Mouse (Mus musculus) ES-E14 (cell line): ENCODE measurements around the gene Dlg2. TPM values are rescaled to one million over a fixed set of nuclear protein-coding genes. Genes with fewer than 3 reads are reported as not detected.

Source experiments
- DNase-seq: peaks from one replicate; pipeline ENCODE4 v3.0.0-alpha.2; 2013; ENCODE audit warnings: low read depth, low spot score
- H3K27ac ChIP-seq: 2 replicates; pipeline ENCODE4 v1.5.1; 2012; ENCODE audit warnings: low read depth, mild to moderate bottlenecking, low read length, moderate library complexity, mixed read lengths; ENCODE audit not compliant: poor library complexity, insufficient read depth, severe bottlenecking
- H3K36me3 ChIP-seq: 2 replicates; pipeline ENCODE4 v1.6.1; 2012; ENCODE audit warnings: mild to moderate bottlenecking, low read length, moderate library complexity, mixed read lengths; ENCODE audit not compliant: control insufficient read depth, poor library complexity, insufficient read depth, severe bottlenecking
- H3K4me1 ChIP-seq, 2 experiments: fragments of 150-350 bp in 1 of 2; sonication (generic) in 1 of 2; 2 replicates each; pipeline ENCODE4 v1.6.1; 2012; ENCODE audit warnings: low read length in 2 of 2, mild to moderate bottlenecking in 1 of 2, mixed read lengths in 1 of 2; ENCODE audit not compliant: control insufficient read depth in 2 of 2, insufficient read depth in 2 of 2, poor library complexity in 1 of 2
- H3K4me3 ChIP-seq, 2 experiments: fragments of 150-350 bp in 1 of 2; sonication (generic) in 1 of 2; 2 replicates each; pipeline ENCODE4 v1.5.1; 2012; ENCODE audit warnings: low read length in 2 of 2, low read depth in 1 of 2, mild to moderate bottlenecking in 1 of 2, mixed read lengths in 1 of 2; ENCODE audit not compliant: insufficient read depth in 1 of 2, poor library complexity in 1 of 2, severe bottlenecking in 1 of 2
- H3K9ac ChIP-seq: 2 replicates; pipeline ENCODE4 v1.6.1; 2012; ENCODE audit warnings: low read depth, mild to moderate bottlenecking, low read length, mixed read lengths; ENCODE audit not compliant: poor library complexity, insufficient read depth, severe bottlenecking
- H3K9me3 ChIP-seq: fragments of 150-350 bp; sonication (generic); 2 replicates; pipeline ENCODE4 v1.6.1; 2012; ENCODE audit warnings: low read depth, mild to moderate bottlenecking, low read length; ENCODE audit not compliant: control insufficient read depth, insufficient read depth
- CHD2 ChIP-seq: IDR thresholded peaks from 2 replicates; pipeline ENCODE4 v1.6.1; 2014; ENCODE audit warnings: mild to moderate bottlenecking, low read depth, low read length, inconsistent platforms
- HCFC1 ChIP-seq: IDR thresholded peaks from 2 replicates; pipeline ENCODE4 v1.6.1; 2012; ENCODE audit warnings: low read length, inconsistent platforms, borderline replicate concordance; ENCODE audit not compliant: insufficient read depth
- MAFK ChIP-seq: IDR thresholded peaks from 2 replicates; pipeline ENCODE4 v1.6.1; 2014; ENCODE audit warnings: mild to moderate bottlenecking, low read depth, low read length, inconsistent platforms; ENCODE audit not compliant: insufficient read depth
- ZC3H11A ChIP-seq: IDR thresholded peaks from 2 replicates; pipeline ENCODE4 v1.6.1; 2012; ENCODE audit warnings: low read depth, mild to moderate bottlenecking, inconsistent platforms, low read length, borderline replicate concordance
- ZNF384 ChIP-seq: IDR thresholded peaks from 2 replicates; pipeline ENCODE4 v1.6.1; 2012; ENCODE audit warnings: low read depth, low read length, inconsistent platforms
- in situ Hi-C, 2 experiments: fragments of 600-800 bp; cut with MboI; formaldehyde crosslinking; loops; one replicate each; pipeline ENCODE4 v1.15.1; 2025; ENCODE audit warnings: low sequenced_read_pairs in 2 of 2, inconsistent platforms in 1 of 2; ENCODE audit not compliant: unreplicated experiment in 2 of 2
- total RNA-seq: library from RNA; depleted of rRNA; stranded (reverse); fragments of 300-350 nt; gene quantifications from 2 replicates; pipeline ENCODE4 v1.2.3, GENCODE M21; 2012

Dlg2 gene
- total RNA-seq, 1 experiment = 0.13 TPM

DNA sequence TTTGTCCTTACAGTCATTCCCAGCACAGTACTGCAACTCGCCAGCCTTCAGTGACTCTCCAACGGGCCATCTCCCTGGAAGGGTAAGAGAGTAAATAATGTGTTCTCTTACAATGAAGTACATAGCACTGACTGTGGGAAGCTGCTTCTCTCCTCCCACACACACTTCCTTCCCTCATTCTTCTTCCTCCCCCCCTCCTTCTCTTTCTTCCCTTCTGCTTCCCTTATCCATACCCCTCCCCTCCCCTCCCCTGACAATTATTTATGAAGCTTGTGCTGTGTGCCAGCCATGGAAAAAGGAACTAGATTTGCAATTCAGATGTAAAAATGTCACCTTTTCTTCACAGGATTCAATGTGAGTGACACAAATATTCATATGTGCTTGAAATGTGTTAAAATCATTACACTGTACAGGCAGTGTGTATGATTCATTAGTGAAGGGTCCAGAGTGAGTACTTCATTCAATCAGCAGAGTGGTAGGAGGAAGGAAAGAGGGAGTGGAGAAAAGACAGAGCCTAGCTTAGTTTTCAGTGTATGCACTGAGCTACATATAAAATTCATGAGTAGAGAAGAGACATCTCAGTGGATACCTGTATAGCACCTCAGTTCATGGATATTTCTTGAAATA lies 1564.4 kb downstream of the Dlg2 start:
- H3K4me3 ChIP-seq = no peak overlapping the region
- TF ChIP-seq HCFC1 (no peak), CHD2 (no peak), MAFK (no peak), ZC3H11A (no peak)
- no peaks in the 10 kb centered on the region for H3K9me3 ChIP-seq
- no peak overlapping the region for H3K27ac ChIP-seq
- no peaks in the 10 kb centered on the region for H3K4me1 ChIP-seq
- no peaks in the 10 kb centered on the region for H3K36me3 ChIP-seq
- in situ Hi-C loops = loop anchor here in 1 of 2 experiments (25.0 kb wide), 1 partner anchor 579 kb away; no protein-coding TSS in a partner anchor
- DNase-seq = no peak
- no peak overlapping the region for H3K9ac ChIP-seq

DNA sequence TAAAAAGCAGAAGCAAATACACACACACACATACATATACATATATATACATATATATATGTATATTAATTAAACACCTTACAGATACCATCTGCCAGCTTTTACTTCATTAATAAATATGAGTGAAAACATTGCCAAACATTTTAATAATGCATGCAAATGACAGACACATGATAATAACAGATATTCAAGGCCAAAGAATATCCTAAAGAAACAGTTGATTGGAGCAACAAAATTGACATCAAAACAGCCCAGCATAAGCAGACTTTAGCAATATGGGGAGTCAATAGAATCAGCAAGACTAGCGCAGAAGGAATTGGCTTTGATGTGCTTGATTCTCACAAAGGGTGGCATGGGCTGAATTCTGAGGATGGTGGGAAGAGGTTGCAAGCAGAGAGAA lies 1568.5 kb downstream of the Dlg2 start:
- Histone ChIP-seq H3K9me3 (no peaks in the 10 kb centered on the region), H3K4me3 (no peak overlapping the region), H3K4me1 (no peaks in the 10 kb centered on the region), H3K27ac (no peak overlapping the region), H3K9ac (no peak overlapping the region), H3K36me3 (no peaks in the 10 kb centered on the region)
- DNase-seq = no peak
- in situ Hi-C loops = loop anchor here in 1 of 2 experiments (25.0 kb wide), 1 partner anchor 583 kb away; no protein-coding TSS in a partner anchor
- no peak for TF ChIP-seq MAFK
- no peak for TF ChIP-seq HCFC1
- no peak for TF ChIP-seq CHD2
- no peak for TF ChIP-seq ZNF384
- TF ChIP-seq ZC3H11A = no peak

DNA sequence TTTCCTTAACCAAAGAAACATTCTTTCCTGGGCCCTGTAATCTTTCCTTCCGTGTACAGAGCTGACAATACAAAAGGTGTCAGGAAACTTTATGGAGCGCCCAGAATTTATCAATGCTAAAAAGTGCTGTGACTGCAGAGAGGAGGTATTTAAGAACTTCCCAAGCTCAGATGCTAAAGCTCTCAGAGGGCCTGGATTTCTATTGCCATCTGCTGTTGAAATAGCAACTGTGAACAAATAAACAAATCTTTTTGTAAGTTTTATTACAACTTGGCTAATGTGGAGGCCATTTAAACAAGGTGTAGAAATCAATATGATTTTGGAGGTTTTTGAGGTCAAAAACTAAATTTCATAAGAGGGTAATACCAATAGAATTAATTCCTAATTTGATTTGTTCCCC lies 1570.8 kb downstream of the Dlg2 start:
- H3K9ac ChIP-seq = no peak overlapping the region
- H3K27ac ChIP-seq = no peak overlapping the region

DNA sequence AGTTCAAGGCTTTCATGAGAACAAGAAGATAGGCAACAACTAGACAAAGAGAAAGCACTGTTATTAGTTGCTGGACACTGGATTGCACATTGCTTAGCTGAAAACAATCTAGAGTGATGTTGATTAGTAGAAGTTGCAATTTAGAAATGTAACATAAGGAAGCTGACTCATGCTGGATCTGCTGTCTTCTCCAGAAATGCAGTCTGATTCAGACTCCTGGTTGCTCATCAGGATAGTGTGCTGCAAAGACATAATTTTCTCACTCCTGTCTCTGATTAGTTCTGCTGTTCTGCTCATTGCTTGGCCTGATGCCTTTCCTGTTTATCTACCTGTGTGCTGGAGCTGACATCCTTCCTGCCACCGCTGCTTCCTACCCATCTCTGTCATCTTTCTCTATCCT lies 1572.4 kb downstream of the Dlg2 start:
- in situ Hi-C loops = loop anchor here in 1 of 2 experiments (25.0 kb wide), 1 partner anchor 587 kb away; no protein-coding TSS in a partner anchor
- DNase-seq = no peak
- H3K36me3 ChIP-seq = no peaks in the 10 kb centered on the region
- no peak overlapping the region for H3K9ac ChIP-seq
- no peaks in the 10 kb centered on the region for H3K9me3 ChIP-seq
- no peaks in the 10 kb centered on the region for H3K4me1 ChIP-seq
- H3K4me3 ChIP-seq = no peak overlapping the region
- no peak for TF ChIP-seq CHD2
- no peak for TF ChIP-seq HCFC1
- no peak for TF ChIP-seq ZNF384
- TF ChIP-seq MAFK = no peak
- TF ChIP-seq ZC3H11A = no peak
- H3K27ac ChIP-seq = no peak overlapping the region

More for the DNA sequence above, 1570.8 kb downstream of the Dlg2 start:
- TF ChIP-seq CHD2 (no peak), HCFC1 (no peak), ZNF384 (no peak), ZC3H11A (no peak), MAFK (no peak)
- DNase-seq = no peak
- in situ Hi-C loops = loop anchor here in 1 of 2 experiments (25.0 kb wide), 1 partner anchor 585 kb away; no protein-coding TSS in a partner anchor
- H3K9me3 ChIP-seq = no peaks in the 10 kb centered on the region
- no peaks in the 10 kb centered on the region for H3K4me1 ChIP-seq
- H3K4me3 ChIP-seq = no peak overlapping the region
- H3K36me3 ChIP-seq = no peaks in the 10 kb centered on the region

DNA sequence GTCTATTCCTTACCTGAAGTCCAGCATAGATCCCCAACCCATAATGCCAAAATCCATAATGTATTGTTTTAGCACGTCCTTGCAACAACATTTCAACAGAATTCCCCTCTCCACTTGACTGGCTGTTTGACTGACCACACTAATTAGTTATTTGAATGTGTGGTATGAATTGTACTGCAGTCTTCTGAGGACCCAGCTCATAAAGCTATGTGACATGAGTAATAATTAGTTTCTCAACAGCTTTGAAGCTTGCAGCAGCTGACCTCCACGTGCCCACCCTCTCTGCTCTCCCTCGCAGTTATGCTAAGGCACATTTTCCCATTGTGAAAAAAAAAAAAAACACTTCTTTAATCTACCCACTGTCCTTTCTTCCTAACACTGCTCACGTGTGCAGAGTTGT lies 1590.4 kb downstream of the Dlg2 start:
- no peaks in the 10 kb centered on the region for H3K9me3 ChIP-seq
- H3K4me3 ChIP-seq = no peak overlapping the region
- no peak for TF ChIP-seq CHD2
- TF ChIP-seq HCFC1 = no peak
- no peak for TF ChIP-seq MAFK
- no peak for TF ChIP-seq ZC3H11A
- no peak for TF ChIP-seq ZNF384
- H3K9ac ChIP-seq = no peak overlapping the region
- no peaks in the 10 kb centered on the region for H3K4me1 ChIP-seq
- H3K36me3 ChIP-seq = no peaks in the 10 kb centered on the region
- DNase-seq = no peak
- in situ Hi-C loops = no loop called here
- H3K27ac ChIP-seq = no peak overlapping the region
